Mouse (Mus musculus) testis, adult 2 months (tissue): ENCODE measurements around the gene Chn2.

Source experiments
- CTCF ChIP-seq: fragments of 200-500 bp; IDR thresholded peaks from 2 replicates; pipeline ENCODE4 v1.5.1; 2012; ENCODE audit warnings: low read depth, mild to moderate bottlenecking, inconsistent platforms, low read length, moderate library complexity; ENCODE audit not compliant: control insufficient read depth, insufficient read depth, insufficient replicate concordance
- POLR2A ChIP-seq: fragments of 200-500 bp; IDR thresholded peaks from 2 replicates; pipeline ENCODE4 v1.6.1; 2012; ENCODE audit warnings: low read depth, mild to moderate bottlenecking, inconsistent platforms, low read length, moderate library complexity; ENCODE audit not compliant: control insufficient read depth

DNA sequence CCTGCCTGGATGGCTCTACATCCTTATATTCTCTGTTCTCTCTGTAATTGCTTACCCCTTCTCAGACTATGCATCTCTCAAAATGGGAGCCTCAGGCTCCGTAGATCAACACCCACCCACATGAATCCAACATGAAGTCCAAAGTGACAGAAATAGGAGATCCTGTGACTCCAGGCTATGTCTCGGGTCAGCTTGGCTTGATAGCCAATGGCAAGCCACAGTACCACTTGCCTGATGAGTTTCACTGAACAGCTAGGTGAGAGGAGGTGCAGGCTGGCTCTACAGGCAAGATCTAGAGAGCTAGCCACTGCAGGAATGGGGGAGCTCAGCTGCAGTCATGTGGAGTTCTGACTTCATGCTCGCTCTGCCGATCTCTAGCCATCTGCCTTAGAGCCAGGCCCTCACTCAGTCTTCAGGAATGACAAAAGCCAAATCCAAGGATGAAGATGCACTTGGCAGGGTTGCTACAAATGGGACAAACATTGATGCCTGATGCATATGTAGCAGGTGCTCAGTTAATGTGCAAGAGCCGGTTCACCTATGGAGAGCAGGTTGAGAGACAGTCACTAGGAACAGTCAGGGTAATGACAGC lies 158.6 kb downstream of the Chn2 start:
- TF ChIP-seq CTCF: no peak
- no peak for TF ChIP-seq POLR2A
